Mouse (Mus musculus): ENCODE measurements around the gene Mettl7a1.
"Not testable (repeated sequence)": the region's sequence is repeated elsewhere in the genome, so short reads cannot be mapped to it uniquely, and the experiment has no call there.

Mettl7a1 gene

GRCm38 (mm10) chr15:100301556-100301955 is 2.4 kb upstream of the Mettl7a1 start:
- no peak for DNase-seq

GRCm38 (mm10) chr15:100303428-100304018 is 417 bp upstream of the Mettl7a1 start:
- no peak for DNase-seq

- DNase-seq, result no peak
Observed at GRCm38 (mm10) chr15:100306201-100306600, 2.3 kb downstream of the Mettl7a1 start.

GRCm38 (mm10) chr15:100307438-100308096 is 3.6 kb downstream of the Mettl7a1 start:
- not testable (repeated sequence) for DNase-seq

GRCm38 (mm10) chr15:100312346-100312745 is 8.4 kb downstream of the Mettl7a1 start:
- DNase-seq, result no peak

- DNase-seq, result no peak
Observed at GRCm38 (mm10) chr15:100314448-100315145, 10.7 kb downstream of the Mettl7a1 start.

GRCm38 (mm10) chr15:100318014-100318671 is 14.2 kb downstream of the Mettl7a1 start:
- DNase-seq, result not testable (repeated sequence)

GRCm38 (mm10) chr15:100319884-100320283 is 15.9 kb downstream of the Mettl7a1 start:
- no peak for DNase-seq

GRCm38 (mm10) chr15:100320295-100320905 is 16.5 kb downstream of the Mettl7a1 start:
- DNase-seq, result no peak

GRCm38 (mm10) chr15:100321134-100321533 is 17.2 kb downstream of the Mettl7a1 start:
- no peak for DNase-seq

GRCm38 (mm10) chr15:100324021-100324591 is 20.2 kb downstream of the Mettl7a1 start:
- DNase-seq, result no peak

GRCm38 (mm10) chr15:100325235-100325634 is 21.3 kb downstream of the Mettl7a1 start:
- no peak for DNase-seq

- DNase-seq, result not testable (repeated sequence)
Observed at GRCm38 (mm10) chr15:100328089-100328488, 24.1 kb downstream of the Mettl7a1 start.

GRCm38 (mm10) chr15:100329336-100329735 is 25.4 kb downstream of the Mettl7a1 start:
- DNase-seq, result not testable (repeated sequence)

GRCm38 (mm10) chr15:100330739-100331138 is 26.8 kb downstream of the Mettl7a1 start:
- no peak for DNase-seq

- DNase-seq, result peak; percentile 45
Observed at GRCm38 (mm10) chr15:100332077-100332961, 28.4 kb downstream of the Mettl7a1 start.

- DNase-seq, result no peak
Observed at GRCm38 (mm10) chr15:100334629-100335028, 30.7 kb downstream of the Mettl7a1 start, which contains the start of gene Mettl7a3. Mettl7a3 (plus strand) TSS chr15:100334929.

- not testable (repeated sequence) for DNase-seq
Observed at GRCm38 (mm10) chr15:100337328-100337727, 33.4 kb downstream of the Mettl7a1 start.

- DNase-seq, result peak; percentile 34
Observed at GRCm38 (mm10) chr15:100337847-100338246, 33.9 kb downstream of the Mettl7a1 start.

- not testable (repeated sequence) for DNase-seq
Observed at GRCm38 (mm10) chr15:100341314-100341980, 37.5 kb downstream of the Mettl7a1 start.

- DNase-seq, result no peak
Observed at GRCm38 (mm10) chr15:100345484-100345883, 41.5 kb downstream of the Mettl7a1 start.

Data from layer of hippocampus, adult 9-11 months (tissue).